Mouse (Mus musculus) lung, adult 2 months (tissue): ENCODE results near the gene Rora.

Experiments
- CTCF ChIP-seq: fragments of 200-500 bp; IDR thresholded peaks from 2 replicates; pipeline ENCODE4 v1.5.1; 2011; ENCODE audit warnings: mild to moderate bottlenecking, low read length, control low read depth; ENCODE audit not compliant: insufficient read depth
- POLR2A ChIP-seq: fragments of 200-500 bp; IDR thresholded peaks from 2 replicates; pipeline ENCODE4 v1.6.1; 2011; ENCODE audit warnings: low read depth, mild to moderate bottlenecking, control low read depth, low read length, borderline replicate concordance; ENCODE audit errors: extremely low read depth

DNA sequence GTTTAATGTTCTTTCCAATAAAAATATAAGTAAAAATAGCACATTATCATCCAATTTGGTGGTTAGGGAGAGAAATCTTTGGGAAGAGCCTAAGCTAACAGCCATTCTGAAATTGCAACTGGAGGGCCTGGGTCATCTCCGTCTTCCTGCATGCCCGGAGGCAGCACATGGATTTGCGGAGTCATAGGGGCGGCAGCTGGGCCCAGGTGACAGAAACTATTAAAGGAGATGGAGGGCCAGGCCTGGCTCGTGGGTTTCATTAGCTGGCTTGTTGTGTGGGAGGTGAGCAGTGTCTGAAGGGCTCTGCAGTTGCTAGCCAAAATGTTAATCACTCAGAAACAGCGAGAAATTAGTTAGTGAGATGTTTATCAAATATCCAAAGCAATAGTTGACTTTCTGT is 590.0 kb downstream of the Rora start:
- TF ChIP-seq CTCF = no peak
- TF ChIP-seq POLR2A = no peak
